Mouse (Mus musculus) erythroblast, embryonic 14.5 days (primary cell): ENCODE results near the gene Bptf.

Experiments used
- GATA1 ChIP-seq: IDR thresholded peaks from 2 replicates; pipeline ENCODE4 v1.6.1; 2012; ENCODE audit warnings: low read length, inconsistent platforms, mixed read lengths
- TAL1 ChIP-seq: IDR thresholded peaks from 3 replicates; pipeline ENCODE4 v1.6.1; 2012; ENCODE audit warnings: low read length, inconsistent platforms, mixed read lengths

- TF ChIP-seq GATA1 (no peak), TAL1 (no peak)
These were observed 129.9 kb downstream of the Bptf start for GRCm38 (mm10) chr11:107001760-107002675.
